Mouse (Mus musculus) spleen, adult 2 months (tissue): ENCODE results near the gene Msrb3.

Experiments
- CTCF ChIP-seq: fragments of 200-500 bp; IDR thresholded peaks from 2 replicates; pipeline ENCODE4 v1.5.1; 2011; ENCODE audit warnings: mild to moderate bottlenecking, inconsistent platforms; ENCODE audit not compliant: insufficient read depth, insufficient read length, insufficient replicate concordance; ENCODE audit errors: extremely low read depth
- POLR2A ChIP-seq: fragments of 200-500 bp; IDR thresholded peaks from 2 replicates; pipeline ENCODE4 v1.6.1; 2011; ENCODE audit warnings: low read depth, low read length, inconsistent platforms

DNA sequence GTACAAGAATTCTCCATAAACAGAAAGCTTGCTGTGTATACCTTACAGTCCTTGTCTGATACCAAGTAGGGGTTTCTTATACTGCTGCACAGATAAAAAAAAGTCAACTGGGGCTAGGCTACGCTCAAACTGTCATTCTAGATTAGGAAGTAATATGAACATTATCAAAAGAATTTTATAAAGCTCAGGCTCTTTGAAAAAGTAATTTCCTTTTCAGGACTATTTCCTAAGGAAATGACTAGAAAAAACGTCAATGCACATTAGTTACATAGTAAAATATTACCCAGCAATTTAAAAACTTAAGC is 40.0 kb upstream of the Msrb3 start:
- no peak for TF ChIP-seq POLR2A
- no peak for TF ChIP-seq CTCF
